Mouse (Mus musculus): ENCODE results near the gene Dgkb. TPM values are rescaled to one million over a fixed set of nuclear protein-coding genes. Genes with fewer than 3 reads are reported as not detected.

Dgkb gene
- polyA plus RNA-seq, 1 experiment: 44.2 TPM

- no peaks in the 10 kb centered on the region for H3K4me1 ChIP-seq (ENCODE audit: control insufficient read depth, insufficient read depth, low read length)
- H3K4me3 ChIP-seq (ENCODE audit: insufficient read depth, low read length): no peak overlapping the region
- no peak overlapping the region for H3K27ac ChIP-seq (ENCODE audit: insufficient read depth, low read length)
- TF ChIP-seq CTCF (IDR thresholded peaks at IDR 0.05; ENCODE audit: extremely low read depth, insufficient read depth, low read length): no peak
- TF ChIP-seq POLR2A (IDR thresholded peaks at IDR 0.05; ENCODE audit: extremely low read depth, insufficient read depth, low read length): no peak
These were observed 651.1 kb downstream of the Dgkb start for GRCm38 (mm10) chr12:38468605-38469004.

GRCm38 (mm10) chr12:38497229-38497628 lies 679.7 kb downstream of the Dgkb start:
- H3K27ac ChIP-seq (ENCODE audit: insufficient read depth, low read length): no peak overlapping the region
- H3K4me3 ChIP-seq (ENCODE audit: insufficient read depth, low read length): no peak overlapping the region
- no peaks in the 10 kb centered on the region for H3K4me1 ChIP-seq (ENCODE audit: control insufficient read depth, insufficient read depth, low read length)
- TF ChIP-seq CTCF (IDR thresholded peaks at IDR 0.05; ENCODE audit: extremely low read depth, insufficient read depth, low read length) (no peak), POLR2A (IDR thresholded peaks at IDR 0.05; ENCODE audit: extremely low read depth, insufficient read depth, low read length) (no peak)

- H3K27ac ChIP-seq (ENCODE audit: insufficient read depth, low read length): no peak overlapping the region
- no peak overlapping the region for H3K4me3 ChIP-seq (ENCODE audit: insufficient read depth, low read length)
- H3K4me1 ChIP-seq (ENCODE audit: control insufficient read depth, insufficient read depth, low read length): no peaks in the 10 kb centered on the region
- TF ChIP-seq POLR2A (IDR thresholded peaks at IDR 0.05; ENCODE audit: extremely low read depth, insufficient read depth, low read length) (no peak), CTCF (IDR thresholded peaks at IDR 0.05; ENCODE audit: extremely low read depth, insufficient read depth, low read length) (no peak)
These were observed 683.4 kb downstream of the Dgkb start for GRCm38 (mm10) chr12:38500931-38501330.

GRCm38 (mm10) chr12:38508195-38508594 lies 690.7 kb downstream of the Dgkb start:
- no peak overlapping the region for H3K27ac ChIP-seq (ENCODE audit: insufficient read depth, low read length)
- H3K4me3 ChIP-seq (ENCODE audit: insufficient read depth, low read length): no peak overlapping the region
- no peaks in the 10 kb centered on the region for H3K4me1 ChIP-seq (ENCODE audit: control insufficient read depth, insufficient read depth, low read length)
- no peak for TF ChIP-seq CTCF (IDR thresholded peaks at IDR 0.05; ENCODE audit: extremely low read depth, insufficient read depth, low read length)
- TF ChIP-seq POLR2A (IDR thresholded peaks at IDR 0.05; ENCODE audit: extremely low read depth, insufficient read depth, low read length): no peak

- Histone ChIP-seq H3K4me1 (ENCODE audit: control insufficient read depth, insufficient read depth, low read length) (no peaks in the 10 kb centered on the region), H3K27ac (ENCODE audit: insufficient read depth, low read length) (no peak overlapping the region), H3K4me3 (ENCODE audit: insufficient read depth, low read length) (no peak overlapping the region)
- TF ChIP-seq POLR2A (IDR thresholded peaks at IDR 0.05; ENCODE audit: extremely low read depth, insufficient read depth, low read length): no peak
- TF ChIP-seq CTCF (IDR thresholded peaks at IDR 0.05; ENCODE audit: extremely low read depth, insufficient read depth, low read length): no peak
These were observed 727.9 kb downstream of the Dgkb start for GRCm38 (mm10) chr12:38545431-38545830.

GRCm38 (mm10) chr12:38577141-38577540 lies 759.6 kb downstream of the Dgkb start:
- Histone ChIP-seq H3K4me3 (ENCODE audit: insufficient read depth, low read length) (no peak overlapping the region), H3K4me1 (ENCODE audit: control insufficient read depth, insufficient read depth, low read length) (no peaks in the 10 kb centered on the region), H3K27ac (ENCODE audit: insufficient read depth, low read length) (no peak overlapping the region)
- TF ChIP-seq POLR2A (IDR thresholded peaks at IDR 0.05; ENCODE audit: extremely low read depth, insufficient read depth, low read length): no peak
- no peak for TF ChIP-seq CTCF (IDR thresholded peaks at IDR 0.05; ENCODE audit: extremely low read depth, insufficient read depth, low read length)

- Histone ChIP-seq H3K27ac (ENCODE audit: insufficient read depth, low read length) (no peak overlapping the region), H3K4me3 (ENCODE audit: insufficient read depth, low read length) (no peak overlapping the region), H3K4me1 (ENCODE audit: control insufficient read depth, insufficient read depth, low read length) (no peaks in the 10 kb centered on the region)
- TF ChIP-seq POLR2A (IDR thresholded peaks at IDR 0.05; ENCODE audit: extremely low read depth, insufficient read depth, low read length) (no peak), CTCF (IDR thresholded peaks at IDR 0.05; ENCODE audit: extremely low read depth, insufficient read depth, low read length) (no peak)
These were observed 761.8 kb downstream of the Dgkb start for GRCm38 (mm10) chr12:38579191-38579817.

GRCm38 (mm10) chr12:38586368-38586865 lies 768.9 kb downstream of the Dgkb start:
- no peak for TF ChIP-seq CTCF (IDR thresholded peaks at IDR 0.05; ENCODE audit: extremely low read depth, insufficient read depth, low read length)
- TF ChIP-seq POLR2A (IDR thresholded peaks at IDR 0.05; ENCODE audit: extremely low read depth, insufficient read depth, low read length): no peak
- no peak overlapping the region for H3K4me3 ChIP-seq (ENCODE audit: insufficient read depth, low read length)
- no peaks in the 10 kb centered on the region for H3K4me1 ChIP-seq (ENCODE audit: control insufficient read depth, insufficient read depth, low read length)

GRCm38 (mm10) chr12:38589951-38590350 lies 772.4 kb downstream of the Dgkb start:
- no peak overlapping the region for H3K4me3 ChIP-seq (ENCODE audit: insufficient read depth, low read length)

More at GRCm38 (mm10) chr12:38586368-38586865, 768.9 kb downstream of the Dgkb start:
- no peak overlapping the region for H3K27ac ChIP-seq (ENCODE audit: insufficient read depth, low read length)

GRCm38 (mm10) chr12:38593653-38594052 lies 776.1 kb downstream of the Dgkb start:
- Histone ChIP-seq H3K27ac (ENCODE audit: insufficient read depth, low read length) (no peak overlapping the region), H3K4me1 (ENCODE audit: control insufficient read depth, insufficient read depth, low read length) (no peaks in the 10 kb centered on the region), H3K4me3 (ENCODE audit: insufficient read depth, low read length) (no peak overlapping the region)
- TF ChIP-seq POLR2A (IDR thresholded peaks at IDR 0.05; ENCODE audit: extremely low read depth, insufficient read depth, low read length) (no peak), CTCF (IDR thresholded peaks at IDR 0.05; ENCODE audit: extremely low read depth, insufficient read depth, low read length) (no peak)

More at GRCm38 (mm10) chr12:38589951-38590350, 772.4 kb downstream of the Dgkb start:
- Histone ChIP-seq H3K4me1 (ENCODE audit: control insufficient read depth, insufficient read depth, low read length) (no peaks in the 10 kb centered on the region), H3K27ac (ENCODE audit: insufficient read depth, low read length) (no peak overlapping the region)
- TF ChIP-seq POLR2A (IDR thresholded peaks at IDR 0.05; ENCODE audit: extremely low read depth, insufficient read depth, low read length) (no peak), CTCF (IDR thresholded peaks at IDR 0.05; ENCODE audit: extremely low read depth, insufficient read depth, low read length) (no peak)
